Mouse (Mus musculus) limb, embryonic 11.5 days (tissue): ENCODE results near the gene Scel. TPM values are rescaled to one million over a fixed set of nuclear protein-coding genes. Genes with fewer than 3 reads are reported as not detected.

ENCODE experiments used
- ATAC-seq: fragments of 200-750 bp; cut with Nextera tagmentation; 2 replicates; pipeline ENCODE4 v1.8.0; 2017; ENCODE audit warnings: low read depth; ENCODE audit not compliant: insufficient number of reproducible peaks, low FRiP score, low TSS enrichment
- DNase-seq: peaks from one replicate; pipeline ENCODE4 v3.0.0-alpha.2; 2015; ENCODE audit warnings: low spot score
- H3K27ac ChIP-seq: fragments of 300-500 bp; sonication (generic); replicated peaks from 2 replicates; pipeline ENCODE4 v1.5.1; 2014; ENCODE audit warnings: low read depth, mild to moderate bottlenecking, low read length
- H3K27me3 ChIP-seq: fragments of 300-500 bp; sonication (generic); 2 replicates; pipeline ENCODE4 v1.6.1; 2014; ENCODE audit warnings: mild to moderate bottlenecking, low read length, mixed read lengths; ENCODE audit not compliant: control insufficient read depth, insufficient read depth
- H3K36me3 ChIP-seq: fragments of 300-500 bp; sonication (generic); 2 replicates; pipeline ENCODE4 v1.6.1; 2014; ENCODE audit warnings: mild to moderate bottlenecking, low read length, moderate library complexity, mixed read lengths; ENCODE audit not compliant: control insufficient read depth, insufficient read depth
- H3K4me1 ChIP-seq: fragments of 300-500 bp; sonication (generic); 2 replicates; pipeline ENCODE4 v1.6.1; 2014; ENCODE audit warnings: low read length, mixed read lengths; ENCODE audit not compliant: control insufficient read depth, insufficient read depth
- H3K4me2 ChIP-seq: fragments of 300-500 bp; sonication (generic); 2 replicates; pipeline ENCODE4 v1.6.1; 2014; ENCODE audit warnings: low read depth, mild to moderate bottlenecking, moderate library complexity; ENCODE audit not compliant: severe bottlenecking
- H3K4me3 ChIP-seq: fragments of 300-500 bp; sonication (generic); 2 replicates; pipeline ENCODE4 v1.5.1; 2014; ENCODE audit warnings: low read depth, low read length
- H3K9ac ChIP-seq: fragments of 300-500 bp; sonication (generic); 2 replicates; pipeline ENCODE4 v1.6.1; 2014; ENCODE audit warnings: mild to moderate bottlenecking, low read length
- H3K9me3 ChIP-seq: fragments of 300-500 bp; sonication (generic); 2 replicates; pipeline ENCODE4 v1.6.1; 2016; ENCODE audit warnings: low read length; ENCODE audit not compliant: control insufficient read depth
- WGBS: fragments of 180-500 bp; shearing (Covaris S2); extraction: QIAGEN DNeasy Blood & Tissue Kit; methylation state at CpG from one replicate; pipeline ENCODE4 v1.1.7; 2014; 5-methylcytosine and 5-hydroxymethylcytosine counted together
- polyA plus RNA-seq: library from polyadenylated mRNA; unstranded; fragments of >200 nt; fragmentation: Nextera tagmentation; extraction: Ambion mirVana; gene quantifications from 2 replicates; pipeline ENCODE4 v1.2.1, GENCODE M21; 2014

The Scel gene
- polyA plus RNA-seq, 1 experiment from 2014 or later, result 0.21 TPM

DNA sequence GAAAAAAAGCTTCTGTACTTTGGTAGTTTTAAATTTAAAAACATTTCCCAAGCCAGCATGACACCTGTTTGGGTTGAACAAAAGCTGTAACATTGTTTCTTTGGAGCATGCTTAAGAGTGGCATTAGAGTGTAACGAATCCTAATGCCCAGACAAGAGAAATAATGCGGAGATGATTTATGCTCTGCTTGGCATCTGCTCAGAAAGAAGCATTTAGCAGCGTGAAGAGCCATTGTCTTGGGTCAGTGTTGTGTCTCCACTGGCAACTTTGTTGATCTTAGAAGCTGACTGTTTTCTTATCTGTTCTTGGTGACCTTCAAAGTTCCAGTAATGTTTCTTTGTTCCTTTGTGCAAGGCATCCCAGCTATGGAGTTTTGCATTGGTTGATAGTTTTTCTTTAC is 130.8 kb downstream of the Scel start:
- no peak overlapping the region for H3K4me3 ChIP-seq
- H3K27ac ChIP-seq, result no peak overlapping the region
- H3K27me3 ChIP-seq, result no peaks in the 10 kb centered on the region
- WGBS, result 80% methylated on average over 3 of the region's 3 CpGs
- ATAC-seq (no peak), DNase-seq (no peak)
- H3K4me2 ChIP-seq, result no peak overlapping the region
- no peaks in the 10 kb centered on the region for H3K4me1 ChIP-seq
- H3K36me3 ChIP-seq, result no peaks in the 10 kb centered on the region
- no peaks in the 10 kb centered on the region for H3K9me3 ChIP-seq
- H3K9ac ChIP-seq, result no peak overlapping the region

DNA sequence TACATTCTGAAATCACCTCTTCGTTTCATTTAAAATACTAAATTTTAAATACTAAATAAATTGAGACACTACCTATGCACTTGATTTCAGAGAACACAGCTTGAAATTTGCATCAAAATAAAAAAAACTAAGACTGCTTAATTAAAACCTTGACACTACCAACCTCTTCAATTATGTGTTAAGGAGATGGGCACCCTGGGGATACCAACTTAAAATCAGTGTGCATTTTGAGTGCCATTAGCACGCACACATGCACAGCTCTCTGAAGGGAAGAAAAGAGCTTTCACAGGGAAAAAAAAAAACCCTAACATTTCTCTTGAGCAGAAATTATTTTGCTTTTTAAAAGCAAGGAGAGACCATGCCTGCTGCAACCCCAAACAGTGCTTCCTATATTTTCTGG is 134.8 kb downstream of the Scel start:
- H3K9ac ChIP-seq, result no peak overlapping the region
- peaks cover 6% of the 10 kb centered on the region; the same call in 1 of the 2 replicates for H3K27me3 ChIP-seq
- no peak overlapping the region for H3K27ac ChIP-seq
- no peak overlapping the region for H3K4me2 ChIP-seq
- no peak overlapping the region for H3K4me3 ChIP-seq
- H3K36me3 ChIP-seq, result no peaks in the 10 kb centered on the region
- H3K4me1 ChIP-seq, result 0 out of 2 replicates have a peak, but pooled peaks cover 2% of the 10 kb centered on the region
- ATAC-seq, result no peak
- no peak for DNase-seq
- 84% methylated on average over 2 of the region's 2 CpGs for WGBS
- H3K9me3 ChIP-seq, result no peaks in the 10 kb centered on the region

DNA sequence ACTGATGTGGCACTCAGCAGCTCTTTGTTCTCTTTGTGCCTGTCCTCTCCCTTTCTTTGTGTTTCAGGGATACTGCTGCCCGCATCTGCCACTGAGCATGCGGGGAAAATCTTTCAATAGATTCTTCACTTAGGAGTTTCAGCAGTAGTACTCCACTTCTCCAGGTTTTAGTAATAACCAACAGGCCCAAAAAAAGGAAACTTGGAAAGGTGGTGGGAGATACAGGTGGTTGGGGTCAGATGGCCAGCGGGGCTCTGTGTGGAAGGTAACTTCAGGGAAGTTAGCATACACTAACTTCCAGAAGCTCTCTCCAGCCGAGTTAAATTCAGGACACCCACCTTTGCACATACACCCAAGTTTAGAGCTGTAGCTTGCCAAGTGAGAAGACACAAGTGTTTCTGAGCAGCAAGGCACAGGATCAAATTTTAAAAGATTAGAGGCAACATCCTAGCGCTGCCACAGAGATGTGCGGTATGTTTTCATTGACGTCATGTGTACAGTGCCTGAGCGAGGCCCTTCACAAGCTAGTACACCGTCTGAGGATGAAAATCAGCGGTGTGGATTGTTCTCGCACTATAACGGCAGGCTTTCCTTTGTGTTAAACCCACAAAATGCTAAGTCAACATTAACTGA is 135.6 kb downstream of the Scel start:
- no peak for ATAC-seq
- no peak for DNase-seq
- H3K9me3 ChIP-seq, result no peaks in the 10 kb centered on the region
- no peak overlapping the region for H3K9ac ChIP-seq
- 0 out of 2 replicates have a peak, but pooled peaks cover 2% of the 10 kb centered on the region for H3K4me1 ChIP-seq
- 50% methylated on average over 12 of the region's 12 CpGs for WGBS
- H3K4me2 ChIP-seq, result no peak overlapping the region
- H3K27me3 ChIP-seq, result peaks cover 6% of the 10 kb centered on the region; the same call in 1 of the 2 replicates
- no peak overlapping the region for H3K4me3 ChIP-seq
- H3K27ac ChIP-seq, result no peak overlapping the region
- H3K36me3 ChIP-seq, result no peaks in the 10 kb centered on the region

DNA sequence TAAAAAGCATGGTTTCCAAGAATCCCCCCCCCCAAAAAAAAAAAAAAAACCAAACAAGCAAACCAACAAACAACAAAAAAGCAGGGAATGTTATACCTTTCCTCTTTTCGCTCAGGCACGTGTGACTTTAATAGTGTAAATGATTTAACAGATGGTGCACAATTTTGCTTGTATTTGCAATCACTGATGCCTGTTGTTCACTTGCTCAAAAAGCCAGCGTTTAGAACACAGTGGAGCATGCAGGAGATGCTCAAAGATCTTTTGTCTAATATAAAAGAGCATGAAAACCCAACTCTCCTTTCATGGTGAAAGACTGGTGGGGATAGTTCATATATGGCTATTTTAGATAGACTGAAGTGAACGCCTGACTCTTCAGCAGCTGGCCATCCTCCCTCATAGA is 136.2 kb downstream of the Scel start:
- Histone ChIP-seq H3K9ac (no peak overlapping the region), H3K27ac (no peak overlapping the region), H3K4me2 (no peak overlapping the region), H3K4me3 (no peak overlapping the region), H3K27me3 (peaks cover 6% of the 10 kb centered on the region; the same call in 1 of the 2 replicates), H3K36me3 (no peaks in the 10 kb centered on the region), H3K9me3 (no peaks in the 10 kb centered on the region), H3K4me1 (0 out of 2 replicates have a peak, but pooled peaks cover 2% of the 10 kb centered on the region)
- 61% methylated on average over 4 of the region's 4 CpGs for WGBS
- no peak for ATAC-seq
- DNase-seq, result no peak

DNA sequence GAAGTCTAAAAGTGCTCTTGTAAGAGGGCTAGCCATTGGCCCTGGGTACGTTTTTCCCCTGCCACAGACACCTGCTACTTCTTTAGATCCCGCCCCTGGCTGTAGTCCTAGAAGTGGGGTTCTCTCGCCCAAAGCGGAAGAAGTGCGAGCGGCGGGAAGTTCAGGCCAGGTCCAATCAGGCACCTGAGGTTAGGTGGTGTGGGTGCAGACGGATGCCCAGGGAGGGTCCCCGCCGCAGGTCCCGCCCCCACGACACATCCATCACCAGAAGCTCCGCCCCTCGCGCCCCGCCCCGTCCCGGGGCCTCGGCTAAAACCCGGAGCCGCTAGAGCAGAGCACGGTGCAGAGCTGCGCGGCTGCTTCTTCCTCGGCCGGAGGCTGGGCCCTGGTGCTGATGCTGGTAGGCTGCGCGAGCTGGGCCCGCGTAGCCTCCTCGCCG is 136.8 kb downstream of the Scel start, which contains the start of gene Slain1:
Slain1 (plus strand) TSS at position 333 of the 439 bp plus-strand sequence.
- Histone ChIP-seq H3K9me3 (no peaks in the 10 kb centered on the region), H3K4me1 (0 out of 2 replicates have a peak, but pooled peaks cover 2% of the 10 kb centered on the region), H3K27me3 (peaks cover 6% of the 10 kb centered on the region; the same call in 1 of the 2 replicates), H3K36me3 (no peaks in the 10 kb centered on the region), H3K4me3 (peak within 1 kb of the TSS; percentile 54), H3K9ac (peak within 1 kb of the TSS; percentile 62), H3K27ac (peak within 1 kb of the TSS; percentile 52; the same call in 1 of the 2 replicates), H3K4me2 (peak within 1 kb of the TSS; percentile 99)
- peak; percentile 96 for ATAC-seq
- WGBS, result 1% methylated on average over 30 of the region's 32 CpGs
- DNase-seq, result peak; percentile 90

DNA sequence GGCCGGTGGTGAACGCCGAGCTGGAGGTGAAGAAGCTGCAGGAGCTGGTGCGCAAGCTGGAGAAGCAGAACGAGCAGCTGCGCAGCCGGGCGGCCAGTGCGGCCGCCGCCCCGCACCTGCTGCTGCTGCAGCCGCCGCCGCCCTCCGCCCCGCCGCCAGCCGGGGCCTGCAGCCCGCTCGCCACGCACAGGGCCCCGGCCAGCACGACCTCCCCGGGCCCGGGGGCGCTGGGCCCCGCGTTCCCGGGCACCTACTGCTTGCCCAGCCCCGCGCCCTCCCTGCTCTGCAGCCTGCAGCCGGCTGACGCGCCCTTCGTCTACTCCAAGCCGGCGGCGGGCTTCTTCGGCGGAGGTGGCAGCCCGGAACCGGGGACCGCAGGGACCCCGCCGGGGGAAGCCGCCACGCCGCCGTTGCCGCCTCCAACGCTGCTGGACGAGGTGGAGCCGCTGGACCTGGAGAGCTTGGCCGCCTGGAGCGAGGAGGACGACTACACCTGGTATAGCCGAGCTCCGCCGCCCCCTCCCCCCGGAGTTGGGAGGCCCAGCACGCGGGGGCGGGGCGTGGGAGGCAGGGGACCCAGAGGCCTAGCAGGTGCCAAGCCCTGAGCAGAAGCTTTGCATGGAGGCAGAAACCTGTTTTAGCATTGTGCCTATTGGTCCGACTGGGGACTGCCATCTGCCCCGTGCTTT is 137.4 kb downstream of the Scel start:
- H3K9ac ChIP-seq, result peak overlapping the region; percentile 62
- H3K9me3 ChIP-seq, result no peaks in the 10 kb centered on the region
- peak overlapping the region; percentile 99 for H3K4me2 ChIP-seq
- peaks cover 6% of the 10 kb centered on the region; the same call in 1 of the 2 replicates for H3K27me3 ChIP-seq
- peak overlapping the region; percentile 54 for H3K4me3 ChIP-seq
- H3K4me1 ChIP-seq, result 0 out of 2 replicates have a peak, but pooled peaks cover 2% of the 10 kb centered on the region
- no peaks in the 10 kb centered on the region for H3K36me3 ChIP-seq
- DNase-seq (peak; percentile 72), ATAC-seq (peak; percentile 72)
- under 1% methylated on average over 65 of the region's 67 CpGs for WGBS
- H3K27ac ChIP-seq, result peak overlapping the region; percentile 52; the same call in 1 of the 2 replicates

DNA sequence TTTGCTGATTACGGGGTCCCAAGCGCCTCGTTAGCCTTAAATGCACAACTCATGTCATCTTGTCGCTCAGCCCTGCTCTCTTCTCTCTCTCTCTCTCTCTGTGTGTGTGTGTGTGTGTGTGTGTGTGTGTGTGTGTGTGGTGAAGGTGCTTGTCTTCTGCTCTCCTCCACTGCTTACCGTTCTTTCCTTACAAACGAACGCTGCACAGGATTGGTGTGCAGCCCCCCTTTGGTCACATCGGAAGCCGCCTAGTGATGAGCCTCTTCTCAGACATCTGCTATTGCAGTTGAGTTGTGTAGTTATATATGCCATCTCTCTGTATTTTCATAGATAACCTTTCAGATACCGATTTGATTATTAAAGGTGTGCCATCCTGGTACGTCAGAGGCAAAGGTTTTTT is 138.0 kb downstream of the Scel start:
- H3K4me3 ChIP-seq, result peak overlapping the region; percentile 54
- ATAC-seq (no peak), DNase-seq (no peak)
- no peak overlapping the region for H3K9ac ChIP-seq
- 7% methylated on average over 11 of the region's 11 CpGs for WGBS
- H3K4me2 ChIP-seq, result peak overlapping the region; percentile 99
- 0 out of 2 replicates have a peak, but pooled peaks cover 2% of the 10 kb centered on the region for H3K4me1 ChIP-seq
- no peaks in the 10 kb centered on the region for H3K9me3 ChIP-seq
- no peaks in the 10 kb centered on the region for H3K36me3 ChIP-seq
- H3K27me3 ChIP-seq, result peaks cover 6% of the 10 kb centered on the region; the same call in 1 of the 2 replicates
- H3K27ac ChIP-seq, result no peak overlapping the region

DNA sequence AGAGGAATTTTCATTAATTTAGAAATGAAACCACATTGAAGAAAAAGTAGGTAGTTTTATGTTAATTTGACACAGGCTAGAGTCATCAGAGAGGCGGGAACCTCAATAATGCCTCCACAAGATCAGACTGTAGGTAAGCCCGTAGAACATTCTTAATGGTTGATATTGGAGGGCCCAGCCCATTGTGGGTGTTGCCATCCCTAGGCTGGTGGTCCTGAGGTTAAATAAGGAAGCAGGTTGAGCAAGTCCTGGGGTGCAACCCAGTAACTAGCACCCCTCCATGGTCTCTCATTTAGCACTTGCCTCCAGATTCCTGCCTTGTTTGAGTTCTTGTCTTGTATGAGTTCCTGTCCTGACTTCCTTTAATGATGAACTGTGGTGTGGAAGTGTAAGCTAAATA is 138.4 kb downstream of the Scel start:
- 60% methylated on average over 2 of the region's 2 CpGs for whole genome bisulfite sequencing
- ATAC-seq, result no peak
- peak overlapping the region; percentile 99 for H3K4me2 ChIP-seq
- 0 out of 2 replicates have a peak, but pooled peaks cover 2% of the 10 kb centered on the region for H3K4me1 ChIP-seq
- no peak overlapping the region for H3K4me3 ChIP-seq
- H3K9ac ChIP-seq, result no peak overlapping the region
- H3K9me3 ChIP-seq, result no peaks in the 10 kb centered on the region
- H3K27me3 ChIP-seq, result peaks cover 6% of the 10 kb centered on the region; the same call in 1 of the 2 replicates
- H3K36me3 ChIP-seq, result no peaks in the 10 kb centered on the region
- H3K27ac ChIP-seq, result no peak overlapping the region
- DNase-seq, result no peak
